Mouse (Mus musculus) colon, adult 2 months (tissue): Measurements from ENCODE around the gene Nphp1. TPM values are rescaled to one million over a fixed set of nuclear protein-coding genes. Genes with fewer than 3 reads are reported as not detected.

Source experiments
- polyA plus RNA-seq: library from polyadenylated mRNA; depleted of rRNA; stranded (reverse); fragments of >200 nt; gene quantifications from 2 replicates; pipeline ENCODE4 v1.2.3, GENCODE M21; 2012; rRNA removed

Nphp1 gene
- 2.3 and 4.5 TPM in 2 replicates for polyA plus RNA-seq

GRCm38 (mm10) chr2:127788440-127789116 is at the start of gene Nphp1:
Nphp1 (minus strand) TSS chr2:127788897.

GRCm38 (mm10) chr2:127831401-127832102 is 42.9 kb upstream of the Nphp1 start, which contains the start of gene Bub1:
Bub1 (minus strand) TSS chr2:127831865.

DNA sequence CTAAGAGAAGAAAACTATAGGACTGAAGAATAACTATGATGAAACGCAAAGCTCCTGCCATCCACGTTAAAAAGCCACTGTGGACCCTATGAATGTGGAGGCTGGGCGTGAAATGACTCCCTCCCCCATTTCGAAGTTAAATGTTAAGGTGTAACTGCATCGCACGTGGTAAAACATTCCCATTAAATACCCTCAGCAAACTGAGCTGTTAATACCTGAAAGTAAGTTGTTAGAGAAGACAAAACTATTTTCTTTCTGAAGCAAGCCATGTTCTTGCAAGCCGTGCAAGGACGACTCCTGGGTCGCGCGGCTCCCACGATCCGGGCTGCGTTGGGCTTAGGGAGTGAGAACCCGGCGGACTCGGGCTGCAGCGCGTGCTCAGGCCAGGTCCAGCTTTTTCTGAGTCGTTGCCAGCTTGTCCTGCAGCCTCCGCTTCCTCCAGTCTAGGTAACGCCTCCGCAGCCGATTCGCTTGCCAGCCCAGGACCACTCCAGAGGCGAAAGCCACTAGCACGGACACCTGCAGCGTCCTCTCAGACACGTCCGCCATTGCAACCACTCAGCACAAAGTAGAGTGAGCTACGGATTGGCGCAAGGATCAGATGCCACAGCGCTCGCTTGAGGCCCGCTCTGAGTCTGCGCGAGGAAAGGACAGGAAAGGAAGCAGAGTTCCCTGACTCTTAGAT is 3.4 kb upstream of the Nphp1 start, which contains the start of gene Mtln:
Mtln (minus strand) TSS at position 570 of the 685 bp plus-strand sequence.

DNA sequence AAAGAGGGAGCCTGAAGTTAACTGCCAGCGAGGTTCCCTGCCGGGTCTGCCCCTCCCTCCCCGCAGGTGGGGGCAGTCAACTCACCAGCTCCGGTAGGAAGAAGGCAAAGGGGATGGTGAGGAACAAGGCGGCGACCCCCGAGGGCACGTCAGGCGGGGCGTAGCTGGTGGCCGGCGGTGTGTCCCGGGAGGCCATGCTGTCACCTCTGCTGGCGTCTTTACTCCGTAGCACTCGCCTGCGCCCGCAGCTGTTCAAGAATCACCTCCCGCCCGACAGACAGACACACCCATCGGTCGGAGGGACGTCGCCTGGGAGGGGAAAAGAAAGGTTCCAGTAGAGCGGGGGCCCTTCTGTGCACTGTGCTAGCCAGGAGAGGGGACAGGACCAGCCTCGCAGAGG is 59.0 kb downstream of the Nphp1 start, which contains the start of gene Mall:
Mall (minus strand) TSS at position 262 of the 400 bp plus-strand sequence.

Other genes with a start within 250 kb of the Nphp1 start
- gene Prom2, start 247.4 kb downstream of the Nphp1 start, polyA plus RNA-seq, result 0.03 and 0.15 TPM in 2 replicates
- gene Zfp661, start 201.8 kb downstream of the Nphp1 start, polyA plus RNA-seq, result 1.8 and 2.8 TPM in 2 replicates
- 47.1 and 52.0 TPM in 2 replicates for gene Mrps5, start 201.7 kb downstream of the Nphp1 start, polyA plus RNA-seq
- 6.7 and 13.4 TPM in 2 replicates for gene Mal, start 132.2 kb downstream of the Nphp1 start, polyA plus RNA-seq
- gene Mall, start 59.0 kb downstream of the Nphp1 start, polyA plus RNA-seq, result 142 and 235 TPM in 2 replicates
- gene Mtln, start 3.6 kb upstream of the Nphp1 start, polyA plus RNA-seq, result 51.2 and 57.7 TPM in 2 replicates
- 0.50 and 1.0 TPM in 2 replicates for gene Bub1, start 43.0 kb upstream of the Nphp1 start, polyA plus RNA-seq
- gene Acoxl, start 50.0 kb upstream of the Nphp1 start, polyA plus RNA-seq, result not detected in 2 replicates